Mouse (Mus musculus) lung, postnatal 36 days (tissue): ENCODE measurements around the gene Gm45716.

ENCODE experiments used
- DNase-seq: peaks from one replicate; pipeline ENCODE4 v3.0.0; 2022; ENCODE audit warnings: mixed read lengths

Gm45716 gene

GRCm38 (mm10) chr11:90214246-90214645 is 26.8 kb downstream of the Gm45716 start:
- DNase-seq = no peak

- DNase-seq = no peak
These were observed 32.7 kb downstream of the Gm45716 start for GRCm38 (mm10) chr11:90220022-90220645.

- no peak for DNase-seq
These were observed 33.3 kb downstream of the Gm45716 start for GRCm38 (mm10) chr11:90220750-90221149.

GRCm38 (mm10) chr11:90224914-90225470 is 37.5 kb downstream of the Gm45716 start:
- peak; percentile 53 for DNase-seq

GRCm38 (mm10) chr11:90227000-90227922 is 39.8 kb downstream of the Gm45716 start:
- DNase-seq = no peak

- no peak for DNase-seq
These were observed 40.9 kb downstream of the Gm45716 start for GRCm38 (mm10) chr11:90228251-90228949.

- no peak for DNase-seq
These were observed 42.3 kb downstream of the Gm45716 start for GRCm38 (mm10) chr11:90229800-90230199.

GRCm38 (mm10) chr11:90230671-90231070 is 43.2 kb downstream of the Gm45716 start:
- DNase-seq = peak; percentile 49

GRCm38 (mm10) chr11:90231631-90232030 is 44.1 kb downstream of the Gm45716 start:
- no peak for DNase-seq

- peak; percentile 17 for DNase-seq
These were observed 45.2 kb downstream of the Gm45716 start for GRCm38 (mm10) chr11:90232685-90233084.

GRCm38 (mm10) chr11:90235221-90235620 is 47.7 kb downstream of the Gm45716 start:
- no peak for DNase-seq

- no peak for DNase-seq
These were observed 50.1 kb downstream of the Gm45716 start for GRCm38 (mm10) chr11:90237616-90238015.

GRCm38 (mm10) chr11:90238657-90239056 is 51.2 kb downstream of the Gm45716 start:
- DNase-seq = no peak

GRCm38 (mm10) chr11:90240652-90241330 is 53.3 kb downstream of the Gm45716 start:
- peak; percentile 91 for DNase-seq

- DNase-seq = no peak
These were observed 54.4 kb downstream of the Gm45716 start for GRCm38 (mm10) chr11:90241874-90242273.

- no peak for DNase-seq
These were observed 55.8 kb downstream of the Gm45716 start for GRCm38 (mm10) chr11:90243300-90243699.

- DNase-seq = no peak
These were observed 58.1 kb downstream of the Gm45716 start for GRCm38 (mm10) chr11:90245630-90246029.

GRCm38 (mm10) chr11:90246676-90247075 is 59.2 kb downstream of the Gm45716 start:
- DNase-seq = no peak

- no peak for DNase-seq
These were observed 60.3 kb downstream of the Gm45716 start for GRCm38 (mm10) chr11:90247793-90248192.

GRCm38 (mm10) chr11:90249025-90249650 is 61.7 kb downstream of the Gm45716 start, which contains the start of gene Mmd:
Gene Mmd, plus strand, starts transcription at chr11:90249456.
- peak; percentile 99 for DNase-seq

GRCm38 (mm10) chr11:90249701-90250141 is 62.2 kb downstream of the Gm45716 start:
- DNase-seq = no peak

GRCm38 (mm10) chr11:90250189-90250588 is 62.7 kb downstream of the Gm45716 start:
- peak; percentile 31 for DNase-seq
